Mouse (Mus musculus) layer of hippocampus, adult 2 months (tissue): Measurements from ENCODE around the gene Gata5. TPM values are rescaled to one million over a fixed set of nuclear protein-coding genes. Genes with fewer than 3 reads are reported as not detected.

Experiments used
- DNase-seq, 2 experiments: peaks; one replicate each; pipeline ENCODE4 v3.0.0; 2022; ENCODE audit warnings: low spot score in 2 of 2
- H3K27ac ChIP-seq: fragments of 200-600 bp; 2 replicates; pipeline ENCODE4 v1.8.1; 2022
- H3K4me3 ChIP-seq: fragments of 200-600 bp; 2 replicates; pipeline ENCODE4 v1.8.1; 2022; ENCODE audit warnings: mild to moderate bottlenecking
- CTCF ChIP-seq: fragments of 200-600 bp; conservative IDR thresholded peaks from 2 replicates; pipeline ENCODE4 v1.8.1; 2022; ENCODE audit warnings: antibody characterized with exemption, mild to moderate bottlenecking, moderate library complexity
- total RNA-seq, 2 experiments: library from RNA; stranded (reverse); gene quantifications; 2 replicates each; pipeline ENCODE4 v1.2.3; 2021

Gata5 gene
- total RNA-seq, 2 experiments from 2014 or later = not detected

DNA sequence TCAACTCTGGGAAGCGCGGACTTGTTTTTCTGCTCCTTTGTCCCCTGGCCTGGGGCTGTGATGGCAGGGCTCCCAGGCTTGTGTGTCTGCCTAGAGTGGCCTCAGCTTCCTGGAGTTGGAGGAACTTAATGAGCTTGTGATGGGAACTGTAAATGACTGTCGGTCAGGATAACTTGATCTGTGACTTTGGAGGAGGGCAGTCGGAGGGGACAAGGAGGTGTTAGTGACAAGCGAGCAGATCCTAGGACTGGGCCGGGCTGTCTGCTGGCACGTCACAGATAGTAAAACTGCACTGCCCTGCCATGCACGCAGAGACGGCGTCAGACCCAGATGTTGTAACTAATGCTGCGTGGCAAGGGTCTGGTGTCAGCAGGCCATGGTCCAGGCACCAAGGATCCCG, 31.0 kb downstream of the Gata5 start:
- H3K4me3 ChIP-seq = no peak overlapping the region
- DNase-seq = no peak
- TF ChIP-seq CTCF = no peak
- no peak overlapping the region for H3K27ac ChIP-seq

DNA sequence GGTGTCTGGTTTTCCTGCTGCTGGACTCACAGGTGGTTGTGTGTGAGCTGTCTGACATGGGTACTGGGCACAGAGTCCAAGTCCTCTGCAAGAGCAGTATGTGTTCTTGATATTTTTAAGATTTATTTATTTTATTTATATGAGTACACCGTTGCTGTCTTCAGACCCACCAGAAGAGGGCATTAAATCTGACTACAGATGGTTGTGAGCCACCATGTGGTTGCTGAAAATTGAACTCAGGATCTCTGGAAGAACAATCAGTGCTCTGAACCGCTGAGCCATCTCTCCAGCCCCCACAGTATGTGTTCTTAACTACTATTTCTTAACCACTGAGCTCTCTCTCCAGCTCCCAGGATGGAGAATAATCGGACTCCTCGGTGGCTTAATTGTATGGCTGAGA, 32.3 kb downstream of the Gata5 start:
- DNase-seq = no peak
- H3K27ac ChIP-seq = no peak overlapping the region
- H3K4me3 ChIP-seq = no peak overlapping the region
- peak; percentile 35 for TF ChIP-seq CTCF

DNA sequence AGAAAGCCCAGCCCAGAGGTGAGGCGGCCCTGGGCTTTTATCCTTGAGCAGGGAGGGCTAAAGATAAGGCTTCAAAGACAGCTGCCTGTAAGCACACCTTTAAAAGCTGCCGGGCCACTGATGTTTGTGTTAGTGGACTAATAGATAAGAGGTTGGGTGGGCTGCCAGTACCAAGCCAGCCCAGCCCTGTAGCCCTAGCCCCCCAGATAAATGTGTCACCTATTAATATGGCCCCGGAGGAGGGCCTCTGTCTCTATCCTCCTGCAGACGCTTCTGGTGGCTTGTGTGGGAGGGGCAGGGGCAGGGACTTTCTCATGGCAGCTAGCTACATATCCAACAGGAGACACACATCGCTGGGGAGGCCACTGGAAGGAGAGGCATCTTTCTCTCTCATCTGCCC, 33.7 kb downstream of the Gata5 start:
- Histone ChIP-seq H3K4me3 (no peak overlapping the region), H3K27ac (no peak overlapping the region)
- no peak for TF ChIP-seq CTCF

DNA sequence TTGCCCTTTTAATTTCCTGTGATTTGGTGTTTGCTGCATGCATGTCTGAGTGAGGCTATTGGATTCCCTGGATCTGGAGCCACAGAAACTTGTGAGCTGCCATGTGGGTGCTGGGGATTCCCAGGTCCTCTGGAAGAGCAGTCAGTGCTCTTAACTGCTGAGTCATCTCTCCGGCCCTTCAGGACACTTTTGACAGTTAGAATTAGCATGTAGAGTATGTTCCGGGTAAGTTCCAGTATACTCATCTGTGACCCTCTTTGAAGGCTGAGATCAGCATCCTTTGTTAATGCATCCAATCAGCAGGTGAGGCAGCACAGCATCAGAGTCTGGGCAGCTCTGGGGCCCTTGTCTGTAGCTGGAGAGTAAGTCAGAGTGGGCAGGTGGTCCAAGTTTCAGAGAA, 34.2 kb downstream of the Gata5 start:
- no peak for TF ChIP-seq CTCF
- Histone ChIP-seq H3K27ac (no peak overlapping the region), H3K4me3 (no peak overlapping the region)
- no peak for DNase-seq

More for the DNA sequence above, 33.7 kb downstream of the Gata5 start:
- no peak for DNase-seq

DNA sequence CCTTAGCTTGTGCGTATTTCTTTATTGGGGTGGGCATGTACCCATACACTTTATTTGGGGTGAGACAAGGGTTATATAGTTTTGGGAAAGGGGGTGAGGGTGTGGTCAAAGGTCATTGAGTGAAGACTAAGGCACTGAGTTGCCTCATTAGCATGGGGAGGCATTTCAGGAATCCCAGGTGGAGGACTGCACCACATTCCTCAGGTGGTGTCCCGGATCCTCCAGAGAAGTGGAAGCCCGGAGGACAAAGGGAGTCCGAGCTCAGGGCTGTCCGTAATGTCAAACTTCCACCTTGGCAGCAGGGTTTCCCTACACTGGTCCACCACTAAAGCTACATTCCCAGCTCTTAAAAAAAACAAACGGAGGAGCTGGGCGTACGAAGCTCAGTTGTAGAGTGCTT, 41.6 kb downstream of the Gata5 start:
- Histone ChIP-seq H3K27ac (no peak overlapping the region), H3K4me3 (no peak overlapping the region)
- no peak for DNase-seq
- TF ChIP-seq CTCF = no peak

DNA sequence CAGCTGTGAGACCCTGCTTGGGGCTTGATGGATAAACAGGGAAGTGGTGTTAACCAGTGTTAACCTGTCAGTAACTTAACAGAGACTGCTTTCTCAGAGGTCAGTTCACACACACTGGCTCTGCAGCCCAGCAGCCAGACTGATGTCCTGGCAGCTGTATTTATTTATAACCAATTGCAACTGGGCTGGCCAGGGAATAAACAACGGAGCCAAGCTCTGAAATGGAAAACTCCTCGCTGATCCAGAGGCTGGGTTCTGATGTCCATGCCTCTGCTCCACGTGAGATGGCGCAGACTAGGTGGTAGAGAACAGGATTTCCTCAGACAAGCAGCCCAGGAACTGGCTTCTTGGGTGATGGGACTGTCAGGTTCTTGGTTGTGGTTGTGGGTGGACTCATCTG, 42.5 kb downstream of the Gata5 start:
- Histone ChIP-seq H3K27ac (no peak overlapping the region), H3K4me3 (no peak overlapping the region)
- DNase-seq = no peak
- TF ChIP-seq CTCF = no peak

DNA sequence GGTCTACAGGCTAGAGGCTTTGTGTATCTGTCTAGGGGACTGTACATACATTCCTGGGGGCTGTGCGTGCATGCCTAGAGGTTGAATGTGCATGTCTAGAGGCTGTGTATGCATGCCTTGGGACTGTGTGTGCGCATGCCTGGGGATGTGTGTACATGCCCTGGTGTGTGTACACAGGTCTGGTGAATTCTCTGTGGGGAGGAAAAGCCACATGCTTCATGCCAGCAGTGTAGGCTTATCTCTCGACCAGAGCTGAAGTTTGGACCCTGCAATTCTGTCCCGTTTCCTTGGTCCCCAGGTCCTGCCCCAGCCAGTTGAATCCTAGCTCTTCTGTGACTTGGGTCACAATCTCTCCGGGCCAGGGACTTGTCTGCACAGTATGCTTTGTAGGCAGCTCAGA, 42.9 kb downstream of the Gata5 start:
- no peak overlapping the region for H3K27ac ChIP-seq
- TF ChIP-seq CTCF = no peak
- H3K4me3 ChIP-seq = no peak overlapping the region
- DNase-seq = no peak

DNA sequence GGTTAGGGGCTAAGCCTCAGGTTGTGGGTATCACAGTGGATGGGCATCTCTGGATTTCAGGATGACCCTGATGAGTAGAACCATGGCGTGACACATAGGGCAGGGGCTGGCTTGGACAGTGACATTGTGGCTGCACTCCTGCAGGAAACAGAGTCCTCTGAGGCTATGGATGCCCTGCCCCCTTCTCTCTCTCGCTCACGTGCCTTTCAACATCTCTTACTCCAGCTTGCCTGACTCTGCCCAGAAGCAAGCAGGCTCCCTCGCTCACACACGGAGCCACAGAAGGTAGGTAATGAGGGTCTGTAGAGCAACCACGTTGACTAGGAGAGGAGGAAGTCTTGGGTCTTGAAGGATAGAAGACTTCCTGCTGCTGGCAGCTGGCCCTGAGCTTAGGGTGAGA, 44.0 kb downstream of the Gata5 start:
- DNase-seq = no peak
- TF ChIP-seq CTCF = no peak
- Histone ChIP-seq H3K4me3 (no peak overlapping the region), H3K27ac (no peak overlapping the region)

DNA sequence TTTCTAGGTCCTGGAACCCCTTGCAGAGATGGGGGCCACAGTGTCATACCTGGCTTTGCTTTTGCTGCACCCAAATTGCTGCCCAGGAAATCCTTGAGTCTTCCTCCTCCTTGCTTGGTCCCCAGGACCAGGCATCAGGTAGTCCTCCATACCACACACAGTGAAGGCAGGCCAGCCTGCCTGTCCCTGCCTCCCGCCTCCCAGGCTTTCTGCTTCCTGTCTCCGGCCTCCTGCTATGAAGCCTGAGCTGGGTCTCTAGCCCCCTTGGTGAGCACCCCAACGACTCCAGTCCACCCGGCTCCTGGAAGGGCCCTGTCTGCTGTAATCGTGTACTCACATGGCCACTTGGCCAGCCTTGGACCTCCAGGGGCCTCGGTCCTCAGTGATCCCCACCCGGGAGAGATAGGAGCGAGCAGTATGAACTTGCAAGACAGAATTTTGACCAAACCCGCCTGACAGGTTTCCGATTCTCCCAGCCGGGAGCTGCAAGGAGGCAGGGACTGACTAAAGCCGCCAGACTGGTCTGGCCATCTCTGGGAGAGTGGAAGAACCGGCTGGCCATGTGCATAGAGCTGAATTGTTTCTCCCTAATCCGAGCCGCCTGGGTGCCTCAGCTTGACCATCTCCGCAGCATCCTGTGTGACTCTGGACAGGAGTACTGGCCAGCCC, 44.9 kb downstream of the Gata5 start, which contains the start of gene Rbbp8nl:
Gene Rbbp8nl (minus strand): TSS at position 440 of the 669 bp plus-strand sequence.
- no peak for DNase-seq
- no peak within 1 kb of the TSS for H3K27ac ChIP-seq

DNA sequence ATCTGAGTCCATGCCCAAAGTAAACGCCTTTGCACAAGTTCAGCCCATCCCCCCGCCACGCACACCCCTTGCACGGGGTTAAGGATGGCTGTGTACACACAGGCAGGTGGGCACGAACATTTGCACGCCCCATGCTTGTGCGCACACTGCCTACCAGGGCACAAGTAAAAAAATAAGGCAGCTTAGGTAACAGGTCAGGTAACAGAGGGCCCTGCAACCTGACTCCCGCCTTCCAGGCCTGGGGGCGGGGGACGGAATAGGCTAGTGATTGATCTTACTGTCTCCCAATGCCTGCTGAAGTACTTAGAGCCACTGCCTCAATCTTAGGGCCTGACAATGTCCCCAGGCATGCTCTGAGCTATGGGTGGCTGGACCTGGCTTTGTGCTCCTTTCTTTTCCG, 45.5 kb downstream of the Gata5 start:
- TF ChIP-seq CTCF = no peak
- H3K4me3 ChIP-seq = no peak overlapping the region
- DNase-seq = no peak
- H3K27ac ChIP-seq = no peak overlapping the region

More for the DNA sequence above, 44.9 kb downstream of the Gata5 start, which contains the start of gene Rbbp8nl:
- TF ChIP-seq CTCF = no peak
- no peak within 1 kb of the TSS for H3K4me3 ChIP-seq

DNA sequence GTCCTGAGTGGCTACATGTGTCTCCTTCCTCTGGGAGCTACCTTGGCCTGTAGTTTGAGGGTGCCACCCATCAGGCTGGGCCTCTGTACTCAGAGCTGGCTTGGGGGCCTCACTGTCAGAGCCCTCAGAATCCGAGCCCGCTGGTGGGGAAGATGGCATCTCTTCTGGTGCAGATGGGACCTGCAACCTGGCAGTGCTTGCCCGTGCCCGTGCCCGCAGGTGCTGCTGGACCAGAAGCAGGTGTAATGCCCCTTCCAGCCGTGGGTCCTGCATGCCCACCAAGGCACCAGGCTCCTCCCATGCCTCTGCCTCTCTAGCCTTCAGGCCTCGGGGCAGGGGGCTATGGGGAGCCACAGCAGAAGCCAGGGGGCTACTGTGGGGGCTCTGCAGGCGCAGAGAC, 55.2 kb downstream of the Gata5 start:
- Histone ChIP-seq H3K27ac (no peak overlapping the region), H3K4me3 (no peak overlapping the region)
- no peak for TF ChIP-seq CTCF
- DNase-seq = no peak

DNA sequence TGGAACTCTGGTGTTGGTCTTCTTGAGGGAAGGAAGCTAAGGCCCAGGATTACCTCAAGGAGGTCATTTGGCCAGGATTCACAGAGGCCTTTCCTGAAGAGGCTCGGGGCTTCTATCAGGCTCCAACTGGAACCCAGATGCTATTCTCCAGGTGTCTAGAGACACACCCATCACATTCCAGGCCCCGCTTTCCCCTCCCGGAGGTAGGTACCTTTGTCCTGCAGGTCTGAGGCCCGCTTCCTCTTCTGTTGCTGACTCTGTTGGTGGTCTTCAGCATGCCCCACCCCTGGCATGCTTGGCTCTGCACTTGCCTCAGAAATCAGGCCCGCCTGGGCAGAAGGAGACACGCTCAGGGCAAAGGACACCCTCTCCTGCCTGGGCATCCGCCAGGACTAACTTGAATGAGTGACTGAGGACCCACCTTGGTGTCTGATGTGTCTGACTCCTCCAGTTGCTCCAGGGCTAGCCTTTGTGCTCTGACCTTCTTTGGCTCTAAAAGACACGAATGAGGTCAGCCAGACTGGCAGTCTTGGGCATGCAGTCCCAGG, 56.7 kb downstream of the Gata5 start:
- no peak for DNase-seq
- no peak overlapping the region for H3K27ac ChIP-seq
- no peak for TF ChIP-seq CTCF
- no peak overlapping the region for H3K4me3 ChIP-seq

DNA sequence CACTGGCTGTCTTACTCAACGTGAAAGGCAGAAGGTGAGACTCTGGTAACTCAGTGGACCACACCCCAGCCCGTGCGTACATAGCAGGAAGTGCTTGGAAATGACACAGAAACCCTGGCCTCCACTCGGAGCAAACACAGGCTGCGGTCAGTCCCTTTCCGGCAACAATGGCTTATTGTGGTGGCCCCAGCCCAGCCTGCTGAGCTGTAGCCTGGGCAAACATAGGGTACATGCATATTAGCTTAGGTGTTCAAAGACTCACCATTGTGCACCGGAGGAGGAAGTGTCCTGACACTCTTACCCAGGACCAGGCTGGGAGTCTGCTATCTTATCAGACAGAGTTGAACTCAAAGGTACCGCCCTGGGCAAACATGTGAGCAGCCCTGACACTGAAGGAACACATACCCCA, 57.6 kb downstream of the Gata5 start:
- DNase-seq = no peak
- Histone ChIP-seq H3K4me3 (no peak overlapping the region), H3K27ac (no peak overlapping the region)
- no peak for TF ChIP-seq CTCF

DNA sequence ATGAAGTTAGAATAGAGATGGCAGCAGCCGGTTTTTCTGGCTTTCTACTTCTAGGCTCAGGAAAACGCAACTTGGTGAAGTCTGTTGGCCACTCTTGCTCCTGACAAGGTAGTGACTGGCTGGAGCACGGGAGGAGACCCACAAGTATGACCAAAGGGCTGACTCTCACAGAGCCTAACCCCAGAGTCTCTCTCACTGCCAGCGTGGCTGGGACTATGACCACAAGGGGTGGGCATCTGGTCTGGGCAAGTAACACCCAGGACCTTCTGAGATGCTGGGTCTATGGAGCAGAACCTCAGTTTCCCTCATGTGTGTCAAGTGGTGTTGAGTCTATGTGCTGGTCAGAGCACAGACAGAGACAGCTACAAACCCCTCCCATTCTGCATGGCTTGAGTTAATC, 58.1 kb downstream of the Gata5 start:
- Histone ChIP-seq H3K27ac (no peak overlapping the region), H3K4me3 (no peak overlapping the region)
- no peak for DNase-seq
- no peak for TF ChIP-seq CTCF
